Mouse (Mus musculus) testis, adult 2 months (tissue): ENCODE measurements around the gene Wdr41. TPM values are rescaled to one million over a fixed set of nuclear protein-coding genes. Genes with fewer than 3 reads are reported as not detected.

ENCODE experiments used
- H3K27ac ChIP-seq: fragments of 200-500 bp; 2 replicates; pipeline ENCODE4 v1.5.1; 2012; ENCODE audit warnings: low read depth, low read length; ENCODE audit not compliant: control insufficient read depth, insufficient read depth
- H3K27me3 ChIP-seq: fragments of 200-500 bp; 2 replicates; pipeline ENCODE4 v1.6.1; 2012; ENCODE audit warnings: mild to moderate bottlenecking, low read length, moderate library complexity; ENCODE audit not compliant: control insufficient read depth, insufficient read depth
- H3K36me3 ChIP-seq: fragments of 200-500 bp; 2 replicates; pipeline ENCODE4 v1.6.1; 2012; ENCODE audit warnings: mild to moderate bottlenecking, low read length; ENCODE audit not compliant: control insufficient read depth, insufficient read depth
- H3K4me1 ChIP-seq: fragments of 200-500 bp; 2 replicates; pipeline ENCODE4 v1.6.1; 2012; ENCODE audit warnings: low read length; ENCODE audit not compliant: control insufficient read depth, insufficient read depth
- H3K4me3 ChIP-seq: fragments of 200-500 bp; 2 replicates; pipeline ENCODE4 v1.5.1; 2012; ENCODE audit warnings: low read depth, mild to moderate bottlenecking, low read length, moderate library complexity, mixed read lengths; ENCODE audit not compliant: control insufficient read depth
- CTCF ChIP-seq: fragments of 200-500 bp; IDR thresholded peaks from 2 replicates; pipeline ENCODE4 v1.5.1; 2012; ENCODE audit warnings: low read depth, mild to moderate bottlenecking, inconsistent platforms, low read length, moderate library complexity; ENCODE audit not compliant: control insufficient read depth, insufficient read depth, insufficient replicate concordance
- POLR2A ChIP-seq: fragments of 200-500 bp; IDR thresholded peaks from 2 replicates; pipeline ENCODE4 v1.6.1; 2012; ENCODE audit warnings: low read depth, mild to moderate bottlenecking, inconsistent platforms, low read length, moderate library complexity; ENCODE audit not compliant: control insufficient read depth
- polyA plus RNA-seq: library from polyadenylated mRNA; depleted of rRNA; stranded (reverse); fragments of >200 nt; gene quantifications from 2 replicates; pipeline ENCODE4 v1.2.3, GENCODE M21; 2012

The Wdr41 gene
- polyA plus RNA-seq, 1 experiment, result 10.2 TPM

GRCm38 (mm10) chr13:94969992-94970553 lies 6.1 kb upstream of the Wdr41 start:
- TF ChIP-seq POLR2A (no peak), CTCF (no peak)
- Histone ChIP-seq H3K36me3 (no peaks in the 10 kb centered on the region), H3K27me3 (no peaks in the 10 kb centered on the region), H3K4me1 (peaks cover 4% of the 10 kb centered on the region), H3K4me3 (no peak overlapping the region), H3K27ac (no peak overlapping the region)

- no peaks in the 10 kb centered on the region for H3K27me3 ChIP-seq
- no peaks in the 10 kb centered on the region for H3K4me1 ChIP-seq
- no peak for TF ChIP-seq POLR2A
- TF ChIP-seq CTCF, result no peak
- H3K36me3 ChIP-seq, result no peaks in the 10 kb centered on the region
- H3K4me3 ChIP-seq, result peak overlapping the region; percentile 93
- peak overlapping the region; percentile 33; the same call in 1 of the 2 replicates for H3K27ac ChIP-seq
These were observed 321 bp upstream of the Wdr41 start for GRCm38 (mm10) chr13:94975828-94976218.

- Histone ChIP-seq H3K27ac (no peak overlapping the region), H3K27me3 (no peaks in the 10 kb centered on the region), H3K4me1 (no peaks in the 10 kb centered on the region), H3K4me3 (no peak overlapping the region), H3K36me3 (no peaks in the 10 kb centered on the region)
- TF ChIP-seq POLR2A (no peak), CTCF (no peak)
These were observed 2.9 kb downstream of the Wdr41 start for GRCm38 (mm10) chr13:94979081-94979480.

GRCm38 (mm10) chr13:94990516-94990915 lies 14.4 kb downstream of the Wdr41 start:
- Histone ChIP-seq H3K4me1 (no peaks in the 10 kb centered on the region), H3K36me3 (no peaks in the 10 kb centered on the region), H3K27me3 (no peaks in the 10 kb centered on the region), H3K27ac (no peak overlapping the region), H3K4me3 (no peak overlapping the region)
- no peak for TF ChIP-seq CTCF
- TF ChIP-seq POLR2A, result no peak

- Histone ChIP-seq H3K27ac (no peak overlapping the region), H3K27me3 (no peaks in the 10 kb centered on the region)
These were observed 31.1 kb downstream of the Wdr41 start for GRCm38 (mm10) chr13:95007281-95007680.

GRCm38 (mm10) chr13:95009261-95009660 lies 33.1 kb downstream of the Wdr41 start:
- no peaks in the 10 kb centered on the region for H3K4me1 ChIP-seq
- TF ChIP-seq POLR2A (no peak), CTCF (no peak)
- no peak overlapping the region for H3K27ac ChIP-seq
- peaks cover 1% of the 10 kb centered on the region; the same call in 1 of the 2 replicates for H3K36me3 ChIP-seq
- no peak overlapping the region for H3K4me3 ChIP-seq
- no peaks in the 10 kb centered on the region for H3K27me3 ChIP-seq

More at GRCm38 (mm10) chr13:95007281-95007680, 31.1 kb downstream of the Wdr41 start:
- Histone ChIP-seq H3K4me3 (no peak overlapping the region), H3K4me1 (no peaks in the 10 kb centered on the region), H3K36me3 (peaks cover 1% of the 10 kb centered on the region; the same call in 1 of the 2 replicates)
- TF ChIP-seq POLR2A (no peak), CTCF (no peak)

- peaks cover 1% of the 10 kb centered on the region; the same call in 1 of the 2 replicates for H3K36me3 ChIP-seq
- H3K4me3 ChIP-seq, result no peak overlapping the region
- no peaks in the 10 kb centered on the region for H3K27me3 ChIP-seq
- no peak overlapping the region for H3K27ac ChIP-seq
- no peaks in the 10 kb centered on the region for H3K4me1 ChIP-seq
- no peak for TF ChIP-seq POLR2A
- no peak for TF ChIP-seq CTCF
These were observed 35.6 kb downstream of the Wdr41 start for GRCm38 (mm10) chr13:95011546-95012257.
